Mouse (Mus musculus) hindbrain, embryonic 14.5 days (tissue): Measurements from ENCODE around the gene Tekt4. TPM values are rescaled to one million over a fixed set of nuclear protein-coding genes. Genes with fewer than 3 reads are reported as not detected.

Source experiments
- ATAC-seq: fragments of 200-750 bp; cut with Nextera tagmentation; 2 replicates; pipeline ENCODE4 v1.8.0; 2017; ENCODE audit warnings: moderate number of reproducible peaks, mild to moderate bottlenecking, moderate TSS enrichment, moderate library complexity; ENCODE audit not compliant: low FRiP score
- DNase-seq: peaks from one replicate; pipeline ENCODE4 v3.0.0-alpha.2; 2015; ENCODE audit warnings: low spot score
- H3K27ac ChIP-seq: fragments of 300-500 bp; sonication (generic); 2 replicates; pipeline ENCODE4 v1.5.1; 2014; ENCODE audit warnings: mild to moderate bottlenecking, moderate library complexity
- H3K27me3 ChIP-seq: fragments of 300-500 bp; sonication (generic); 2 replicates; pipeline ENCODE4 v1.6.1; 2014; ENCODE audit warnings: mild to moderate bottlenecking, low read length, mixed read lengths; ENCODE audit not compliant: control insufficient read depth, insufficient read depth
- H3K36me3 ChIP-seq: fragments of 300-500 bp; sonication (generic); replicated peaks from 2 replicates; pipeline ENCODE4 v1.6.1; 2014; ENCODE audit not compliant: control insufficient read depth, insufficient read depth
- H3K4me1 ChIP-seq: fragments of 300-500 bp; sonication (generic); replicated peaks from 2 replicates; pipeline ENCODE4 v1.6.1; 2014; ENCODE audit warnings: antibody characterized with exemption, low read length, mixed read lengths; ENCODE audit not compliant: control insufficient read depth, insufficient read depth
- H3K4me2 ChIP-seq: fragments of 300-500 bp; sonication (generic); replicated peaks from 2 replicates; pipeline ENCODE4 v1.6.1; 2014; ENCODE audit warnings: mild to moderate bottlenecking, moderate library complexity
- H3K4me3 ChIP-seq: fragments of 300-500 bp; sonication (generic); replicated peaks from 2 replicates; pipeline ENCODE4 v1.5.1; 2014; ENCODE audit warnings: mild to moderate bottlenecking, low read length
- H3K9ac ChIP-seq: fragments of 300-500 bp; sonication (generic); 2 replicates; pipeline ENCODE4 v1.6.1; 2014
- H3K9me3 ChIP-seq: fragments of 300-500 bp; sonication (generic); 2 replicates; pipeline ENCODE4 v1.6.1; 2016; ENCODE audit warnings: low read length; ENCODE audit not compliant: control insufficient read depth
- WGBS: fragments of 180-500 bp; shearing (Covaris S2); extraction: QIAGEN DNeasy Blood & Tissue Kit; methylation state at CpG from one replicate; pipeline ENCODE4 v1.1.7; 2014; 5-methylcytosine and 5-hydroxymethylcytosine counted together
- polyA plus RNA-seq: library from polyadenylated mRNA; unstranded; fragments of >200 nt; fragmentation: Nextera tagmentation; extraction: Ambion mirVana; gene quantifications from 2 replicates; pipeline ENCODE4 v1.2.1, GENCODE M21; 2014

Gene Tekt4
- polyA plus RNA-seq, 1 experiment from 2014 or later = 2.4 TPM

DNA sequence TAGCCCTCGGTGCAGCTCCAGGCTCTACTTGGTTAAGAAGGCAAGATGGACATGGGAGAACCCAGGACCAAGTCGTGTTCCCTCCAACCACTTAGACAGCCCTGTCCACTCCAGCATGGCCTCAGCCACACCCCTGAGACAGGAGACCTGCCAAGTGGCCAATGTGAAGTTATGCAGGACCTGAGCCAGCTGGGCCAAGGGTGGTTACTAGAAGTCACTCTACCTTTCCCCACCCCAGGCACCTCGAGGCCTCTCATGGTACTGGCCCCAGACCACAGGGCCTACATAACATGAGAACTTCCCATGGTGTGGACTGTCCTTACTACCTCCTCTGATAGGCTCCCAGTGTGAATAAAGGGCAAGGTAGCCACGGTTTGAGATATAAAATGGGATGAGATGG lies 40.2 kb upstream of the Tekt4 start:
- Histone ChIP-seq H3K9ac (no peak overlapping the region), H3K27me3 (no peaks in the 10 kb centered on the region), H3K4me1 (peaks cover 71% of the 10 kb centered on the region), H3K36me3 (no peaks in the 10 kb centered on the region), H3K4me3 (no peak overlapping the region), H3K4me2 (no peak overlapping the region), H3K9me3 (no peaks in the 10 kb centered on the region), H3K27ac (no peak overlapping the region)
- 73% methylated on average over 4 of the region's 4 CpGs for WGBS
- ATAC-seq (no peak), DNase-seq (no peak)

GRCm38 (mm10) chr17:25414917-25415316 lies 39.5 kb upstream of the Tekt4 start:
- H3K9ac ChIP-seq = no peak overlapping the region
- H3K4me1 ChIP-seq = peaks cover 71% of the 10 kb centered on the region
- H3K36me3 ChIP-seq = no peaks in the 10 kb centered on the region
- 37% methylated on average over 3 of the region's 3 CpGs for WGBS
- no peak overlapping the region for H3K27ac ChIP-seq
- no peaks in the 10 kb centered on the region for H3K9me3 ChIP-seq
- no peaks in the 10 kb centered on the region for H3K27me3 ChIP-seq
- no peak overlapping the region for H3K4me3 ChIP-seq
- DNase-seq (no peak), ATAC-seq (no peak)
- H3K4me2 ChIP-seq = no peak overlapping the region

DNA sequence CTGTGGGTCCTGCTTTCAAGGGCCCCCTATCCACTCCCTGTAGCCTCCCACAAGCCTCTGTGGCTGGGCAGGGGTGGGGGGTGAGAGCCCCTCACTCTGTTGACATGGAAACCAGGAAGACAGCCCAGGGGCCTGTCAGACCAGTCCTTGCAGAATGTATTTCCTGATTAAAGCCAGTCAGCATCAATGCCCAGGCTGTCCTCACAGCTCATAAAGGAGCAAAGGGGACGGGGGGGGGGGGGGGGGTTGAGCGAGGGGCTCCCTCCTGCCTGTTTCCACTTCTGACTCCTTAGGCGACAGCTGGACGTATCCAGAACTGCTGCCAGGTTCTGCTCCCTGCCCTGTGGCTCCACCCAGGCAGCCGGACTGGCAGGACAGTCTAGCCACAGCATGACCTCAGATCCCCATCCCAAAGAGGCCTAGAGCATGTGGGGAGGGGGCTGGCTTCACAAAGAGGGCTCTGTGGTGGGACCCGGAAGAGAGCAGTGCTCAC lies 38.9 kb upstream of the Tekt4 start:
- ATAC-seq (peak; percentile 19; the same call in 1 of the 2 replicates), DNase-seq (no peak)
- Histone ChIP-seq H3K4me3 (no peak overlapping the region), H3K9ac (no peak overlapping the region; the same call in 1 of the 2 replicates), H3K4me1 (peaks cover 66% of the 10 kb centered on the region), H3K36me3 (no peaks in the 10 kb centered on the region), H3K4me2 (0 out of 2 replicates have a peak overlapping the region, but pooled peaks have one; percentile 8), H3K9me3 (no peaks in the 10 kb centered on the region), H3K27me3 (no peaks in the 10 kb centered on the region), H3K27ac (0 out of 2 replicates have a peak overlapping the region, but pooled peaks have one; percentile 44)
- 2% methylated on average over 6 of the region's 6 CpGs for WGBS

DNA sequence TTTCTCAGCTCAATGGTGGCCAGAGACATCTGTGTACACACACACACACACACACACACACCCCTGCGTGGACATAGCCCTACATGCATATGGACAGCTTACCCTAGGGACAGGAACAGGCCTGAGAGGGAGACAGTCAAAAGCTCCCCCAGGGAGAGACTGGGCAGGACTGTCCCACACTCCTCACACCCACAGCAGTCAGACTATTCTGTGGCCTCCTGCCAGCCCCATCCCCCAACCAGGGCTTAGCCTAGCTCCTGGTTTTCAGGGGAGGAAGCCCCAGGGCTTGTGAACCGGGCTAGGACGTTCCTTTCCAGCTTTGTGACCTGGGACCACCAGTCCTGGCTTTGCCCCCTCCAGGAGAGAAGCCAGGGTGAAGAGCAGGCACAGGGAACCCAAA lies 38.2 kb upstream of the Tekt4 start:
- 0 out of 2 replicates have a peak, but pooled peaks have one; percentile 16 for ATAC-seq
- Histone ChIP-seq H3K4me1 (peaks cover 59% of the 10 kb centered on the region), H3K27me3 (no peaks in the 10 kb centered on the region), H3K27ac (no peak overlapping the region), H3K9ac (no peak overlapping the region; the same call in 1 of the 2 replicates), H3K4me3 (no peak overlapping the region), H3K4me2 (no peak overlapping the region), H3K9me3 (no peaks in the 10 kb centered on the region), H3K36me3 (no peaks in the 10 kb centered on the region; the same call in 1 of the 2 replicates)
- 9% methylated on average over 3 of the region's 3 CpGs for WGBS
- DNase-seq = no peak

DNA sequence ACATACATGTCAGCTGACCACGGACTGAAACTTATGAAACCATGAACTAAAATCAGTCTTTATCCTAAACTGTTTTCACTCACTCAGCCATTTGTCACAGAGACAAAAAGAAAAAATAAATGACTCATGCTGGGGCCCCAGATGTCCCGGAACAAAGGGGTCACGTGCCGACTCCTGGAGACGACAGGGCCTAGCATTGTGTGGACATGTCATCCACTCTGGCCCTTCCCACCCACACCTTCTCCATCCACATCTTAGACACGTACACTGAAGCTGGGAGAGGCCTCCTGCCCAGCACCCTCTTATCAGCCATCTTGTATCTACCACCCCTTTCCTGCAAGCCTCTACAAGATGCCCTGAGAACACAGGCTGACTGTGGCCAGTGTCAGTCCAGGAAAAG lies 36.4 kb upstream of the Tekt4 start:
- DNase-seq = no peak
- no peak overlapping the region for H3K27ac ChIP-seq
- no peak overlapping the region for H3K9ac ChIP-seq
- H3K36me3 ChIP-seq = no peaks in the 10 kb centered on the region; the same call in 1 of the 2 replicates
- no peaks in the 10 kb centered on the region for H3K27me3 ChIP-seq
- H3K4me2 ChIP-seq = no peak overlapping the region
- 44% methylated on average over 6 of the region's 6 CpGs for WGBS
- H3K4me1 ChIP-seq = peaks cover 55% of the 10 kb centered on the region
- no peak for ATAC-seq
- no peak overlapping the region for H3K4me3 ChIP-seq
- no peaks in the 10 kb centered on the region for H3K9me3 ChIP-seq

DNA sequence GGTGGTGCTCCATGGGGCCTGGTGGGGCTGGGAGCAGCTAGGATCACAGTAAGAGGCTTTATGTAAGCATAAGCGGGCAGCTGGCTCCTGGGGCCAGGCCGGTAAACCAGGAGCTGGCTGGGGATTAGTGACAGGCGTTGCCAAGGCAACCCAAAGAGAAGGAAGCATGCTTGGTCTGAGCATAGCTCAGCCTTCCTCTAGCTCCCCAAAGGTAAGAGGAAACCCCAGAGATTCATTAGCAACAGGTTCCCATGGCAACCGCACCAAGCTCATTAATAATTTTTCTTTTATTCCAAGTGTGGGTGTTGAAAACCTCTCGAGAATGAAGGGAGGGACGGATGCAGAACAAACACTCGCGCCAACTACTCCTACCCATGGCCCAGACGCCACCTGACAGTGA lies 35.5 kb upstream of the Tekt4 start:
- WGBS = 15% methylated on average over 9 of the region's 9 CpGs
- ATAC-seq (peak; percentile 47; the same call in 1 of the 2 replicates), DNase-seq (peak; percentile 59)
- H3K27me3 ChIP-seq = no peaks in the 10 kb centered on the region
- H3K4me2 ChIP-seq = no peak overlapping the region
- H3K36me3 ChIP-seq = no peaks in the 10 kb centered on the region; the same call in 1 of the 2 replicates
- no peak overlapping the region for H3K9ac ChIP-seq
- no peak overlapping the region for H3K4me3 ChIP-seq
- H3K4me1 ChIP-seq = peaks cover 53% of the 10 kb centered on the region
- H3K9me3 ChIP-seq = no peaks in the 10 kb centered on the region
- H3K27ac ChIP-seq = peak overlapping the region; percentile 62

- Histone ChIP-seq H3K36me3 (no peaks in the 10 kb centered on the region; the same call in 1 of the 2 replicates), H3K27me3 (no peaks in the 10 kb centered on the region), H3K4me1 (peaks cover 40% of the 10 kb centered on the region), H3K9me3 (no peaks in the 10 kb centered on the region), H3K27ac (no peak overlapping the region), H3K4me3 (no peak overlapping the region), H3K9ac (no peak overlapping the region), H3K4me2 (no peak overlapping the region)
- DNase-seq = no peak
- 81% methylated on average over 3 of the region's 3 CpGs for WGBS
- no peak for ATAC-seq
Observed at GRCm38 (mm10) chr17:25420998-25421397, 33.4 kb upstream of the Tekt4 start.

GRCm38 (mm10) chr17:25424526-25425080 lies 29.8 kb upstream of the Tekt4 start:
- ATAC-seq (no peak), DNase-seq (no peak)
- H3K4me1 ChIP-seq = peaks cover 13% of the 10 kb centered on the region
- no peak overlapping the region for H3K4me2 ChIP-seq
- WGBS = 13% methylated on average over 8 of the region's 8 CpGs
- H3K27ac ChIP-seq = no peak overlapping the region
- H3K9me3 ChIP-seq = no peaks in the 10 kb centered on the region
- H3K36me3 ChIP-seq = no peaks in the 10 kb centered on the region; the same call in 1 of the 2 replicates
- H3K4me3 ChIP-seq = no peak overlapping the region
- H3K9ac ChIP-seq = peak overlapping the region; percentile 10; the same call in 1 of the 2 replicates
- 0 out of 2 replicates have a peak, but pooled peaks cover 3% of the 10 kb centered on the region for H3K27me3 ChIP-seq

- H3K9ac ChIP-seq = no peak overlapping the region
- 57% methylated on average over 2 of the region's 2 CpGs for WGBS
Observed at GRCm38 (mm10) chr17:25425996-25426395, 28.4 kb upstream of the Tekt4 start.

More at GRCm38 (mm10) chr17:25425996-25426395, 28.4 kb upstream of the Tekt4 start:
- ATAC-seq (no peak), DNase-seq (no peak)
- H3K4me3 ChIP-seq = no peak overlapping the region
- H3K4me2 ChIP-seq = no peak overlapping the region
- H3K27ac ChIP-seq = no peak overlapping the region
- H3K9me3 ChIP-seq = no peaks in the 10 kb centered on the region
- H3K4me1 ChIP-seq = peaks cover 20% of the 10 kb centered on the region
- no peaks in the 10 kb centered on the region; the same call in 1 of the 2 replicates for H3K36me3 ChIP-seq
- H3K27me3 ChIP-seq = 0 out of 2 replicates have a peak, but pooled peaks cover 3% of the 10 kb centered on the region
